Mouse (Mus musculus) lung, postnatal 0 days (tissue): Measurements from ENCODE around the gene Zbed4. TPM values are rescaled to one million over a fixed set of nuclear protein-coding genes. Genes with fewer than 3 reads are reported as not detected.
"Not testable (repeated sequence)": the region's sequence is repeated elsewhere in the genome, so short reads cannot be mapped to it uniquely, and the experiment has no call there.

Source experiments
- ATAC-seq: fragments of 200-750 bp; cut with Nextera tagmentation; 2 replicates; pipeline ENCODE4 v1.8.0; 2017; ENCODE audit warnings: moderate library complexity
- DNase-seq: peaks from one replicate; pipeline ENCODE4 v3.0.0-alpha.2; 2016; ENCODE audit warnings: low spot score
- H3K27ac ChIP-seq: fragments of 300-500 bp; sonication (generic); 2 replicates; pipeline ENCODE4 v1.5.1; 2014; ENCODE audit warnings: antibody characterized with exemption, mild to moderate bottlenecking, low read length, mixed read lengths
- H3K27me3 ChIP-seq: fragments of 300-500 bp; sonication (generic); replicated peaks from 2 replicates; pipeline ENCODE4 v1.6.1; 2014; ENCODE audit warnings: low read length, mixed read lengths; ENCODE audit not compliant: insufficient read depth
- H3K36me3 ChIP-seq: fragments of 300-500 bp; sonication (generic); 2 replicates; pipeline ENCODE4 v1.6.1; 2014; ENCODE audit warnings: low read length, mixed read lengths; ENCODE audit not compliant: insufficient read depth
- H3K4me1 ChIP-seq: fragments of 300-500 bp; sonication (generic); 2 replicates; pipeline ENCODE4 v1.6.1; 2014; ENCODE audit warnings: antibody characterized with exemption, low read depth, low read length, mixed read lengths; ENCODE audit not compliant: insufficient read depth
- H3K4me2 ChIP-seq: fragments of 300-500 bp; sonication (generic); replicated peaks from 2 replicates; pipeline ENCODE4 v1.6.1; 2014; ENCODE audit warnings: low read depth, mild to moderate bottlenecking, low read length, moderate library complexity, mixed read lengths
- H3K4me3 ChIP-seq: fragments of 300-500 bp; sonication (generic); 2 replicates; pipeline ENCODE4 v1.5.1; 2014; ENCODE audit warnings: low read depth, low read length
- H3K9ac ChIP-seq: fragments of 300-500 bp; sonication (generic); replicated peaks from 2 replicates; pipeline ENCODE4 v1.6.1; 2014; ENCODE audit warnings: low read depth, mild to moderate bottlenecking
- H3K9me3 ChIP-seq: fragments of 300-500 bp; sonication (generic); 2 replicates; pipeline ENCODE4 v1.6.1; 2016; ENCODE audit warnings: low read length, mixed read lengths
- CTCF ChIP-seq: IDR thresholded peaks from 2 replicates; pipeline ENCODE4 v1.5.1; 2016; ENCODE audit warnings: antibody characterized with exemption, mild to moderate bottlenecking
- EP300 ChIP-seq: IDR thresholded peaks from 2 replicates; pipeline ENCODE4 v1.6.1; 2016; ENCODE audit warnings: antibody characterized with exemption, mild to moderate bottlenecking, control low read depth
- WGBS: fragments of 180-500 bp; shearing (Covaris S2); extraction: QIAGEN DNeasy Blood & Tissue Kit; methylation state at CpG from one replicate; pipeline ENCODE4 v1.1.7; 2014; 5-methylcytosine and 5-hydroxymethylcytosine counted together
- polyA plus RNA-seq: library from polyadenylated mRNA; unstranded; fragments of >200 nt; fragmentation: Nextera tagmentation; extraction: Ambion mirVana; gene quantifications from 2 replicates; pipeline ENCODE4 v1.2.1, GENCODE M21; 2015

The Zbed4 gene
- polyA plus RNA-seq, 1 experiment from 2014 or later, result 4.8 TPM

DNA sequence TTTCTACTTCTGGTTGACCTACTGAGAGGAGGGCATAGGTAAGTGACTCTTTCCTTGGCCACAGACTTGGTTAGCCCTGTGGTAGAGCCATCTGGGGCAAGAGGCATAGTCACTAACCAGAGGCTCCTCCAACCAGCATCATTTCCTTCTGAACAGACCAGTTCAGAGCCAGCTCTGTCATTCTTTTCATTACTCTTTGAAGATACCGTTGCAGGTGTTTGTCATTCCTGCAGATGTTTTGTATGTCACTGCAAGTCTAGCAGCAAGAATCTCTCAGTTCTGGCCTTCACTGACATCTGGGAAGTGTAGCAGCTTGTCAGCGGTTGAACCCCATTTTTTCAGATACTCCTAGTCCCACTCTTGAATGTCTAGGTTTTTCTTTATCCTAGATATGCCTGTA, 3.4 kb downstream of the Zbed4 start:
- Histone ChIP-seq H3K36me3 (no peaks in the 10 kb centered on the region), H3K4me2 (no peak overlapping the region), H3K4me3 (no peak overlapping the region), H3K9ac (no peak overlapping the region), H3K27ac (no peak overlapping the region), H3K9me3 (no peaks in the 10 kb centered on the region), H3K27me3 (no peaks in the 10 kb centered on the region), H3K4me1 (peaks cover 10% of the 10 kb centered on the region; the same call in 1 of the 2 replicates)
- ATAC-seq, result no peak
- no peak for DNase-seq
- 57% methylated on average over 2 of the region's 2 CpGs for WGBS
- TF ChIP-seq EP300 (no peak), CTCF (no peak)

GRCm38 (mm10) chr15:88755761-88756160, 4.3 kb downstream of the Zbed4 start:
- Histone ChIP-seq H3K27ac (no peak overlapping the region), H3K4me2 (no peak overlapping the region), H3K9me3 (no peaks in the 10 kb centered on the region), H3K4me3 (no peak overlapping the region), H3K9ac (no peak overlapping the region), H3K4me1 (peaks cover 8% of the 10 kb centered on the region; the same call in 1 of the 2 replicates), H3K27me3 (no peaks in the 10 kb centered on the region), H3K36me3 (no peaks in the 10 kb centered on the region)
- TF ChIP-seq CTCF, result no peak
- no peak for TF ChIP-seq EP300
- WGBS, result 98% methylated on average over 17 of the region's 18 CpGs
- no peak for ATAC-seq
- no peak for DNase-seq

DNA sequence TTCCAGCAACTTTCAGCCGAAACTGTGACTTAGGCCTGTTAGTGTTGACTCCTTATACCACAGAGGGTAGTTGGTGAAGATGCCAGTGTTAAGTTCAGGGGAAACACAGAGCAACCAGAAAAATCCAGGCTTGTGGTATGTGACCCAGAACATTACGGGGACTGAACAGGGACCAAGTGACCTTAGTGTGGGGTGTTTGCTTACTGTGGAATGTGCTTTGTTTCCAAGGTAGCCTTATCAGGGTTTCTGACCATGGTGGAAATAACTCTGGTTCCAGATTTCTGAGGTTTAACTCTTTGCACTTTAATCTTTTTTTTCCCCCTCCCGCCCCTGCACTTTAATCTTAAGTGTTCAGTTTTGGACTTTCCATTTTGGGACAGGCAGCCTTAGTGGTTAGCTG, 6.6 kb downstream of the Zbed4 start:
- Histone ChIP-seq H3K4me3 (no peak overlapping the region), H3K27ac (peak overlapping the region; percentile 78), H3K27me3 (no peaks in the 10 kb centered on the region), H3K4me1 (peaks cover 3% of the 10 kb centered on the region; the same call in 1 of the 2 replicates), H3K9me3 (no peaks in the 10 kb centered on the region), H3K9ac (no peak overlapping the region), H3K36me3 (no peaks in the 10 kb centered on the region; the same call in 1 of the 2 replicates), H3K4me2 (no peak overlapping the region)
- DNase-seq (peak; percentile 74), ATAC-seq (peak; percentile 90)
- TF ChIP-seq CTCF (no peak), EP300 (0 out of 2 replicates have a peak, but pooled peaks have one; percentile 13)
- 61% methylated on average over 3 of the region's 3 CpGs for WGBS

DNA sequence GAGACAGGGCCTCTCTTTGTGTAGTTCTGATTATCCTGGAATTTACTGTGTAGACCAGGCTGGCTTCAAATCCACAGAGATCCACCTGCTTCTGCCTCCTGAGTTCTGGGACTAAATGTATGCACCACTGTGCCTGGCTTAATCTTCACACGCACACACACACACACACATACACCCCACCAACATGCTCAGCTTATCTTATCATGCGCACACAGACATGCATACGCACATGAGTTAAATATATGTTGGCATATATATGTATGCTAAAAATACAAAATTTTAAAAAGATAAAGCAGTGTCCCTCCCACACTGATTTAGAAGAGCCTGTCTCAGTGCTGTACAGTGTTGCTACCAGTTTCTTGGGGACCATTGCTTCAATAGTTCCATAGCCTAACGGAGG, 10.1 kb downstream of the Zbed4 start:
- H3K4me3 ChIP-seq, result no peak overlapping the region
- H3K27me3 ChIP-seq, result no peaks in the 10 kb centered on the region
- no peaks in the 10 kb centered on the region for H3K9me3 ChIP-seq
- no peak overlapping the region for H3K9ac ChIP-seq
- H3K4me2 ChIP-seq, result no peak overlapping the region
- TF ChIP-seq EP300 (no peak), CTCF (no peak)
- H3K4me1 ChIP-seq, result no peaks in the 10 kb centered on the region
- no peak for ATAC-seq
- H3K27ac ChIP-seq, result no peak overlapping the region
- no peaks in the 10 kb centered on the region; the same call in 1 of the 2 replicates for H3K36me3 ChIP-seq
- no peak for DNase-seq
- WGBS, result 92% methylated on average over 4 of the region's 4 CpGs

DNA sequence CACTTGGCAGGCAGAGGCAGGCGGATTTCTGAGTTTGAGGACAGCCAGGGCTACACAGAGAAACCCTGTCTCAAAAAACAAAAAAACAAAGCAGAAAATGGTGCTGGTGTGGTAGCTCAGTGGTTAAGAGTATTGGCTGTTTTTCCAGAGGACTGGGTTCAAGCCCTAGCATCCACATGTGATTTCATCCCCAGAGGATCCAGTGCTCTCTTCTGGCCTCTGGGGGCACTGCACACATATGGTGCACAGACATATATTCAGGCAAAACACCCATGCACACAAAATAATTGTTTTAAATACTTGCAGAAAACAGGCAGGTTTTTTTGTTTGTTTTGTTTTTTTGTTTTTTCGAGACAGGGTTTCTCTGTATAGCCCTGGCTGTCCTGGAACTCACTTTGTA, 14.7 kb downstream of the Zbed4 start:
- not testable (repeated sequence) for H3K27ac ChIP-seq, H3K27me3 ChIP-seq, H3K9ac ChIP-seq, H3K4me2 ChIP-seq, H3K9me3 ChIP-seq, DNase-seq, H3K4me1 ChIP-seq, ATAC-seq, H3K36me3 ChIP-seq, H3K4me3 ChIP-seq
- 98% methylated on average over 2 of the region's 2 CpGs for whole genome bisulfite sequencing
- TF ChIP-seq CTCF, result peak; percentile 42

GRCm38 (mm10) chr15:88768537-88768936, 17.1 kb downstream of the Zbed4 start:
- no peak overlapping the region for H3K9ac ChIP-seq
- ATAC-seq, result no peak

DNA sequence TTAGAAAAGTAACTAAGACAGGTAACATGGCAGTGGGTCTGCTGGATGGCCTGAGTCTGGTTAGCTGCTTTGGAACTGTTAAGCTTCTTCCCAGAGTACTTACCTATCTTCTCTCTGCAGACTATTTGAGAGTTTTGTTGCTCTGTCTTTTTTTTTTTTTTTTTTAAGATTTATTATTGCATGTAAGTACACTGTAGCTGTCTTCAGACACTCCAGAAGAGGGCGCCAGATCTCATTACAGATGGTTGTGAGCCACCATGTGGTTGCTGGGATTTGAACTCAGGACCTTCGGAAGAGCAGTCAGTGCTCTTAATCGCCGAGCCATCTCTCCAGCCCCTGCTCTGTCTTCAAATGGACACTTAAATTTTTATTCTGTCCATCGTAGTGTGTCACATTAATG, 23.2 kb downstream of the Zbed4 start:
- not testable (repeated sequence) for H3K27me3 ChIP-seq, H3K4me2 ChIP-seq, H3K4me3 ChIP-seq, H3K36me3 ChIP-seq, DNase-seq, ATAC-seq, H3K27ac ChIP-seq, H3K9ac ChIP-seq, H3K4me1 ChIP-seq, H3K9me3 ChIP-seq
- WGBS, result 88% methylated on average over 5 of the region's 5 CpGs
- peak; percentile 15 for TF ChIP-seq CTCF

More at GRCm38 (mm10) chr15:88768537-88768936, 17.1 kb downstream of the Zbed4 start:
- Histone ChIP-seq H3K4me2 (no peak overlapping the region), H3K27ac (no peak overlapping the region), H3K4me1 (no peaks in the 10 kb centered on the region), H3K9me3 (no peaks in the 10 kb centered on the region), H3K36me3 (peaks cover 6% of the 10 kb centered on the region; the same call in 1 of the 2 replicates), H3K4me3 (no peak overlapping the region), H3K27me3 (no peaks in the 10 kb centered on the region)
- WGBS, result 53% methylated on average over 1 of the region's 1 CpGs
- TF ChIP-seq EP300 (no peak), CTCF (no peak)
- no peak for DNase-seq
